Mouse (Mus musculus) limb, embryonic 12.5 days (tissue): ENCODE results near the gene Tecpr1. TPM values are rescaled to one million over a fixed set of nuclear protein-coding genes. Genes with fewer than 3 reads are reported as not detected.

ENCODE experiments used
- ATAC-seq: fragments of 200-750 bp; cut with Nextera tagmentation; 2 replicates; pipeline ENCODE4 v1.8.0; 2017; ENCODE audit warnings: low read depth, moderate TSS enrichment; ENCODE audit not compliant: insufficient number of reproducible peaks, insufficient read depth, low FRiP score, low TSS enrichment
- H3K27ac ChIP-seq: fragments of 300-500 bp; sonication (generic); 2 replicates; pipeline ENCODE4 v1.5.1; 2016; ENCODE audit warnings: mild to moderate bottlenecking, moderate library complexity
- H3K27me3 ChIP-seq: fragments of 300-500 bp; sonication (generic); 2 replicates; pipeline ENCODE4 v1.6.1; 2016; ENCODE audit warnings: mild to moderate bottlenecking, moderate library complexity
- H3K36me3 ChIP-seq: fragments of 300-500 bp; sonication (generic); 2 replicates; pipeline ENCODE4 v1.6.1; 2016; ENCODE audit warnings: mild to moderate bottlenecking, moderate library complexity
- H3K4me1 ChIP-seq: fragments of 300-500 bp; sonication (generic); replicated peaks from 2 replicates; pipeline ENCODE4 v1.6.1; 2016
- H3K4me2 ChIP-seq: fragments of 300-500 bp; sonication (generic); 2 replicates; pipeline ENCODE4 v1.6.1; 2016; ENCODE audit warnings: mild to moderate bottlenecking, moderate library complexity
- H3K4me3 ChIP-seq: fragments of 300-500 bp; sonication (generic); replicated peaks from 2 replicates; pipeline ENCODE4 v1.5.1; 2016; ENCODE audit warnings: mild to moderate bottlenecking
- H3K9ac ChIP-seq: fragments of 300-500 bp; sonication (generic); replicated peaks from 2 replicates; pipeline ENCODE4 v1.6.1; 2016; ENCODE audit warnings: mild to moderate bottlenecking, moderate library complexity
- H3K9me3 ChIP-seq: fragments of 300-500 bp; sonication (generic); 2 replicates; pipeline ENCODE4 v1.6.1; 2016; ENCODE audit warnings: mild to moderate bottlenecking, moderate library complexity
- WGBS: fragments of 180-500 bp; shearing (Covaris S2); methylation state at CpG from one replicate; pipeline ENCODE4 v1.1.7; 2016; 5-methylcytosine and 5-hydroxymethylcytosine counted together
- polyA plus RNA-seq: library from polyadenylated mRNA; unstranded; fragments of >200 nt; fragmentation: Nextera tagmentation; extraction: Ambion mirVana; gene quantifications from 2 replicates; pipeline ENCODE4 v1.2.1, GENCODE M21; 2016

Tecpr1 gene
- polyA plus RNA-seq, 1 experiment from 2014 or later, result 24.3 TPM

GRCm38 (mm10) chr5:144249871-144250270, 26.5 kb upstream of the Tecpr1 start:
- H3K4me2 ChIP-seq, result no peak overlapping the region
- no peaks in the 10 kb centered on the region for H3K9me3 ChIP-seq
- no peaks in the 10 kb centered on the region for H3K36me3 ChIP-seq
- 83% methylated on average over 3 of the region's 3 CpGs for WGBS
- H3K27me3 ChIP-seq, result no peaks in the 10 kb centered on the region
- no peak for ATAC-seq
- no peak overlapping the region for H3K4me3 ChIP-seq
- H3K9ac ChIP-seq, result no peak overlapping the region
- H3K4me1 ChIP-seq, result peaks cover 13% of the 10 kb centered on the region
- H3K27ac ChIP-seq, result no peak overlapping the region

- WGBS, result 56% methylated on average over 10 of the region's 10 CpGs
- ATAC-seq, result no peak
Observed at GRCm38 (mm10) chr5:144247906-144248585, 24.6 kb upstream of the Tecpr1 start.

GRCm38 (mm10) chr5:144247307-144247706, 23.9 kb upstream of the Tecpr1 start:
- Histone ChIP-seq H3K9ac (no peak overlapping the region), H3K4me3 (no peak overlapping the region), H3K27ac (no peak overlapping the region), H3K36me3 (no peaks in the 10 kb centered on the region), H3K4me1 (peaks cover 8% of the 10 kb centered on the region), H3K9me3 (no peaks in the 10 kb centered on the region), H3K4me2 (no peak overlapping the region), H3K27me3 (no peaks in the 10 kb centered on the region)
- ATAC-seq, result no peak
- 67% methylated on average over 10 of the region's 10 CpGs for WGBS

More at GRCm38 (mm10) chr5:144247906-144248585, 24.6 kb upstream of the Tecpr1 start:
- Histone ChIP-seq H3K4me1 (peaks cover 8% of the 10 kb centered on the region), H3K9me3 (no peaks in the 10 kb centered on the region), H3K4me3 (no peak overlapping the region), H3K4me2 (no peak overlapping the region), H3K9ac (no peak overlapping the region), H3K36me3 (no peaks in the 10 kb centered on the region), H3K27ac (no peak overlapping the region), H3K27me3 (no peaks in the 10 kb centered on the region)

GRCm38 (mm10) chr5:144246669-144247068, 23.3 kb upstream of the Tecpr1 start:
- Histone ChIP-seq H3K9me3 (no peaks in the 10 kb centered on the region), H3K36me3 (no peaks in the 10 kb centered on the region), H3K27me3 (no peaks in the 10 kb centered on the region), H3K4me1 (peaks cover 8% of the 10 kb centered on the region), H3K27ac (no peak overlapping the region), H3K9ac (no peak overlapping the region), H3K4me2 (no peak overlapping the region), H3K4me3 (no peak overlapping the region)
- WGBS, result 83% methylated on average over 7 of the region's 7 CpGs
- ATAC-seq, result no peak

- no peaks in the 10 kb centered on the region for H3K9me3 ChIP-seq
- H3K27me3 ChIP-seq, result no peaks in the 10 kb centered on the region
- no peak for ATAC-seq
- H3K9ac ChIP-seq, result no peak overlapping the region
- peaks cover 8% of the 10 kb centered on the region for H3K4me1 ChIP-seq
- H3K4me3 ChIP-seq, result no peak overlapping the region
- H3K36me3 ChIP-seq, result no peaks in the 10 kb centered on the region
- WGBS, result 78% methylated on average over 2 of the region's 2 CpGs
- no peak overlapping the region for H3K27ac ChIP-seq
- H3K4me2 ChIP-seq, result no peak overlapping the region
Observed at GRCm38 (mm10) chr5:144245592-144245991, 22.2 kb upstream of the Tecpr1 start.

GRCm38 (mm10) chr5:144243901-144244487, 20.6 kb upstream of the Tecpr1 start, which contains the start of gene Bri3:
Gene Bri3, plus strand, starts transcription at chr5:144244437.
- Histone ChIP-seq H3K4me2 (no peak within 1 kb of the TSS), H3K4me3 (no peak within 1 kb of the TSS), H3K27me3 (no peaks in the 10 kb centered on the region), H3K9me3 (no peaks in the 10 kb centered on the region), H3K9ac (no peak within 1 kb of the TSS), H3K4me1 (peaks cover 8% of the 10 kb centered on the region), H3K36me3 (no peaks in the 10 kb centered on the region), H3K27ac (no peak within 1 kb of the TSS)
- 85% methylated on average over 7 of the region's 7 CpGs for WGBS
- no peak for ATAC-seq

GRCm38 (mm10) chr5:144238969-144239368, 15.6 kb upstream of the Tecpr1 start:
- H3K9ac ChIP-seq, result no peak overlapping the region
- H3K27ac ChIP-seq, result no peak overlapping the region
- H3K36me3 ChIP-seq, result no peaks in the 10 kb centered on the region
- no peaks in the 10 kb centered on the region for H3K4me1 ChIP-seq
- H3K4me2 ChIP-seq, result no peak overlapping the region
- WGBS, result 63% methylated on average over 1 of the region's 1 CpGs
- H3K27me3 ChIP-seq, result no peaks in the 10 kb centered on the region
- no peaks in the 10 kb centered on the region for H3K9me3 ChIP-seq
- no peak overlapping the region for H3K4me3 ChIP-seq
- ATAC-seq, result no peak

- ATAC-seq, result no peak
- 81% methylated on average over 7 of the region's 7 CpGs for WGBS
- Histone ChIP-seq H3K36me3 (no peaks in the 10 kb centered on the region), H3K4me1 (no peaks in the 10 kb centered on the region), H3K27ac (no peak overlapping the region), H3K9me3 (no peaks in the 10 kb centered on the region), H3K4me2 (no peak overlapping the region), H3K4me3 (no peak overlapping the region), H3K27me3 (no peaks in the 10 kb centered on the region), H3K9ac (no peak overlapping the region)
Observed at GRCm38 (mm10) chr5:144234714-144235113, 11.3 kb upstream of the Tecpr1 start.

- H3K4me2 ChIP-seq, result no peak overlapping the region
- no peak for ATAC-seq
- H3K9ac ChIP-seq, result no peak overlapping the region
- no peak overlapping the region for H3K4me3 ChIP-seq
- no peaks in the 10 kb centered on the region for H3K36me3 ChIP-seq
- no peaks in the 10 kb centered on the region for H3K9me3 ChIP-seq
- H3K27me3 ChIP-seq, result no peaks in the 10 kb centered on the region
- H3K27ac ChIP-seq, result no peak overlapping the region
- no peaks in the 10 kb centered on the region for H3K4me1 ChIP-seq
- WGBS, result 73% methylated on average over 6 of the region's 6 CpGs
Observed at GRCm38 (mm10) chr5:144234222-144234621, 10.8 kb upstream of the Tecpr1 start.

GRCm38 (mm10) chr5:144232531-144232930, 9.1 kb upstream of the Tecpr1 start:
- no peak for ATAC-seq
- no peaks in the 10 kb centered on the region for H3K27me3 ChIP-seq
- no peak overlapping the region for H3K4me3 ChIP-seq
- H3K4me1 ChIP-seq, result no peaks in the 10 kb centered on the region
- no peaks in the 10 kb centered on the region for H3K36me3 ChIP-seq
- WGBS, result 81% methylated on average over 5 of the region's 5 CpGs
- H3K9me3 ChIP-seq, result no peaks in the 10 kb centered on the region
- H3K9ac ChIP-seq, result no peak overlapping the region
- no peak overlapping the region for H3K27ac ChIP-seq
- H3K4me2 ChIP-seq, result no peak overlapping the region

- no peaks in the 10 kb centered on the region for H3K4me1 ChIP-seq
- ATAC-seq, result no peak
- 77% methylated on average over 1 of the region's 1 CpGs for WGBS
- H3K27me3 ChIP-seq, result no peaks in the 10 kb centered on the region
- no peak overlapping the region for H3K4me3 ChIP-seq
- H3K4me2 ChIP-seq, result no peak overlapping the region
- H3K9me3 ChIP-seq, result no peaks in the 10 kb centered on the region
- no peak overlapping the region for H3K9ac ChIP-seq
- H3K36me3 ChIP-seq, result no peaks in the 10 kb centered on the region
- no peak overlapping the region for H3K27ac ChIP-seq
Observed at GRCm38 (mm10) chr5:144231410-144231809, 8.0 kb upstream of the Tecpr1 start.

- H3K9me3 ChIP-seq, result no peaks in the 10 kb centered on the region
- no peaks in the 10 kb centered on the region for H3K4me1 ChIP-seq
- no peak overlapping the region for H3K4me2 ChIP-seq
- H3K36me3 ChIP-seq, result no peaks in the 10 kb centered on the region
- no peak overlapping the region for H3K27ac ChIP-seq
- no peaks in the 10 kb centered on the region for H3K27me3 ChIP-seq
- no peak for ATAC-seq
- no peak overlapping the region for H3K4me3 ChIP-seq
- H3K9ac ChIP-seq, result no peak overlapping the region
- WGBS, result 87% methylated on average over 7 of the region's 7 CpGs
Observed at GRCm38 (mm10) chr5:144230216-144230615, 6.8 kb upstream of the Tecpr1 start.
